In genomic region chr13:5760030-5760429, GRCm38 (mm10) we compare ENCODE assay signal across 19 mouse cellular contexts.
"Had no signal": no experiment of that assay in that cellular context is flagged by ENCODE, and none has a peak within 500 bp of the region (broad histone marks: within the 10 kb centered on the region; RNA-seq: fewer than 3 reads in every experiment).

No protein-coding gene starts in this region.

- H3K4me1 ChIP-seq: kidney, embryonic 15.5 days; limb, embryonic 12.5 days; limb, embryonic 15.5 days; liver, embryonic 15.5 days; midbrain, embryonic 12.5 days; midbrain, embryonic 15.5 days; neural tube, embryonic 12.5 days; neural tube, embryonic 15.5 days; stomach, embryonic 15.5 days had no signal

- H3K27ac ChIP-seq: kidney, embryonic 15.5 days; left cerebral cortex, adult 2 months; limb, embryonic 12.5 days; limb, embryonic 15.5 days; liver, embryonic 15.5 days; macrophage; midbrain, embryonic 12.5 days; midbrain, embryonic 15.5 days; neural tube, embryonic 12.5 days; neural tube, embryonic 15.5 days; stomach, embryonic 15.5 days had no signal

- H3K36me3 ChIP-seq: kidney, embryonic 15.5 days; limb, embryonic 12.5 days; limb, embryonic 15.5 days; liver, embryonic 15.5 days; midbrain, embryonic 12.5 days; midbrain, embryonic 15.5 days; neural tube, embryonic 12.5 days; neural tube, embryonic 15.5 days; stomach, embryonic 15.5 days had no signal

- DNase-seq: kidney, adult 8-10 months; kidney, postnatal 14 days; kidney, postnatal 4 days; lung, embryonic 14.5 days; right cerebral cortex, adult 18-20 months; right cerebral cortex, postnatal 14 days; spleen, adult 18-20 months; thymus, postnatal 25 days had no signal

- H3K9ac ChIP-seq: kidney, embryonic 15.5 days; limb, embryonic 12.5 days; limb, embryonic 15.5 days; liver, embryonic 15.5 days; lung, embryonic 14.5 days; midbrain, embryonic 12.5 days; midbrain, embryonic 15.5 days; neural tube, embryonic 12.5 days; neural tube, embryonic 15.5 days; stomach, embryonic 15.5 days had no signal

- H3K4me3 ChIP-seq: kidney, embryonic 15.5 days; left cerebral cortex, adult 2 months; limb, embryonic 12.5 days; limb, embryonic 15.5 days; liver, embryonic 15.5 days; midbrain, embryonic 12.5 days; midbrain, embryonic 15.5 days; neural tube, embryonic 12.5 days; neural tube, embryonic 15.5 days; stomach, embryonic 15.5 days had no signal

- H3K27me3 ChIP-seq: kidney, embryonic 15.5 days; limb, embryonic 12.5 days; limb, embryonic 15.5 days; liver, embryonic 15.5 days; midbrain, embryonic 12.5 days; midbrain, embryonic 15.5 days; neural tube, embryonic 12.5 days; neural tube, embryonic 15.5 days; stomach, embryonic 15.5 days had no signal
